Comparison of ENCODE assay signal across 9 mouse cellular contexts in genomic region chr16:30062242-30063030, GRCm38 (mm10). TPM values are rescaled to one million over a fixed set of nuclear protein-coding genes. Genes with fewer than 3 reads are reported as not detected.
DNase-seq lines count a peak whose midpoint lies in the region; ATAC-seq and TF ChIP-seq lines count a peak whose summit lies in the region.
"Had no signal": no experiment of that assay in that cellular context is flagged by ENCODE, and none has a peak within 500 bp of the region (broad histone marks: within the 10 kb centered on the region; RNA-seq: fewer than 3 reads in every experiment).

No protein-coding gene starts in this region.

- WGBS in hindbrain, embryonic 16.5 days = 21% methylated on average over 12 of the region's 12 CpGs

- peaks cover 33% of the 10 kb centered on the region for H3K27me3 ChIP-seq in hindbrain, embryonic 16.5 days (replicated peaks; ENCODE audit: control insufficient read depth, insufficient read depth, low read length)
- H3K27me3 ChIP-seq in myocyte (ENCODE audit: control insufficient read depth, insufficient read depth, insufficient read length) = no peaks in the 10 kb centered on the region

- intact Hi-C loops in left cerebral cortex, adult 2 months (cut with DNase I) = loop anchor here (1.0 to 10.0 kb wide), 3 partner anchors 38 to 408 kb away; no protein-coding TSS in a partner anchor
- intact Hi-C loops in left cerebral cortex, postnatal 10 days (cut with DNase I) = loop anchor here (2.0 to 10.0 kb wide), 3 partner anchors 54 to 228 kb away; no protein-coding TSS in a partner anchor

- no peak overlapping the region; the same call in 1 of the 2 replicates for H3K9ac ChIP-seq in hindbrain, embryonic 16.5 days (ENCODE audit: low read depth, low read length)

- no peak for TF ChIP-seq POLR2A in myocyte (IDR thresholded peaks at IDR 0.05; ENCODE audit: insufficient read length, low read depth)

- peak overlapping the region; percentile 79; the same call in 1 of the 2 replicates for H3K4me3 ChIP-seq in left cerebral cortex, adult 2 months
- H3K4me3 ChIP-seq in hindbrain, embryonic 16.5 days (ENCODE audit: low read length) = peak overlapping the region; percentile 71
- peak overlapping the region; percentile 99 for H3K4me3 ChIP-seq in myocyte

- peak overlapping the region; percentile 96 for H3K27ac ChIP-seq in left cerebral cortex, adult 2 months
- H3K27ac ChIP-seq in hindbrain, embryonic 16.5 days (ENCODE audit: low read depth, low read length) = no peak overlapping the region
- H3K27ac ChIP-seq: macrophage had no signal

- H3K4me2 ChIP-seq in hindbrain, embryonic 16.5 days (ENCODE audit: low read length) = peak overlapping the region; percentile 98
- peak overlapping the region; percentile 80 for H3K4me2 ChIP-seq in myocyte (ENCODE audit: low read depth)

- no peak for ATAC-seq in hindbrain, embryonic 16.5 days

- no peak overlapping the region for H3ac ChIP-seq in myocyte (ENCODE audit: control insufficient read depth, insufficient read length)

- peak in 1 of 2 experiments; percentile 23 for DNase-seq in left cerebral cortex, adult 2 months (ENCODE audit: extremely low spot score in 1 of 2, low spot score in 2 of 2)
- no peak for DNase-seq in left cerebral cortex, postnatal 10 days (ENCODE audit: extremely low spot score in 1 of 2, low spot score in 2 of 2)
- DNase-seq in embryo, embryonic 9.5 days (ENCODE audit: extremely low spot score) = peak; percentile 38
- DNase-seq in adrenal gland, postnatal 14 days = no peak
- DNase-seq in cerebellum, adult 9-10 months = no peak
- DNase-seq in adrenal gland, adult 8-10 months = no peak

- no peaks in the 10 kb centered on the region for H3K9me3 ChIP-seq in hindbrain, embryonic 16.5 days (ENCODE audit: control insufficient read depth, low read length)

- H3K36me3 ChIP-seq in hindbrain, embryonic 16.5 days (ENCODE audit: control insufficient read depth, insufficient read depth, low read length) = no peaks in the 10 kb centered on the region
- H3K36me3 ChIP-seq in myocyte (ENCODE audit: control insufficient read depth, insufficient read depth) = no peaks in the 10 kb centered on the region

- no peak for TF ChIP-seq CTCF in left cerebral cortex, adult 2 months (IDR thresholded peaks at IDR 0.05)

- peaks cover 34% of the 10 kb centered on the region for H3K4me1 ChIP-seq in hindbrain, embryonic 16.5 days (ENCODE audit: control insufficient read depth, insufficient read depth, low read depth, low read length)

- H3K79me2 ChIP-seq in myocyte (ENCODE audit: control insufficient read depth, insufficient read depth) = peaks cover 14% of the 10 kb centered on the region

TF ChIP-seq in myocyte, 11 proteins besides CTCF, POLR2A, EP300 and RAD21:
- no peak for TF ChIP-seq CEBPB (IDR thresholded peaks at IDR 0.05; ENCODE audit: insufficient read depth, poor library complexity, severe bottlenecking)
- TF ChIP-seq TCF3 (IDR thresholded peaks at IDR 0.05; ENCODE audit: insufficient read length, low read depth) = no peak
- no peak for TF ChIP-seq MAX (IDR thresholded peaks at IDR 0.05; ENCODE audit: low read depth)
- TF ChIP-seq SRF (IDR thresholded peaks at IDR 0.05; ENCODE audit: control insufficient read depth, insufficient read length, low read depth) = no peak
- no peak for TF ChIP-seq REST (IDR thresholded peaks at IDR 0.05; ENCODE audit: insufficient read depth, insufficient read length)
- TF ChIP-seq USF1 (IDR thresholded peaks at IDR 0.05; ENCODE audit: low read depth) = no peak
- no peak for TF ChIP-seq MYOG (IDR thresholded peaks at IDR 0.05; ENCODE audit: control insufficient read depth in 1 of 3, insufficient read depth in 1 of 3, insufficient read length in 2 of 3, low read depth in 2 of 3)
- TF ChIP-seq MYOD1 (IDR thresholded peaks at IDR 0.05; ENCODE audit: control insufficient read depth in 1 of 3, insufficient read length in 2 of 3, low read depth in 2 of 3) = no peak
- no peak for TF ChIP-seq TCF12 (IDR thresholded peaks at IDR 0.05; ENCODE audit: insufficient read depth, poor library complexity, severe bottlenecking)
- TF ChIP-seq E2F4 (IDR thresholded peaks at IDR 0.05; ENCODE audit: insufficient read depth) = no peak
- no peak for TF ChIP-seq POLR2AphosphoS2 (IDR thresholded peaks at IDR 0.05; ENCODE audit: insufficient read length, low read depth)

RNA-seq across cellular contexts. Expression of gene Hes1, which starts 1.7 kb away (rescaled TPM):
- total RNA-seq in left cerebral cortex, adult 2 months (2021) = 10 to 100 TPM; 20.2 to 21.8 TPM
- total RNA-seq in left cerebral cortex, postnatal 10 days (2021) = 10 to 100 TPM; 16.5 to 18.3 TPM
- polyA plus RNA-seq in hindbrain, embryonic 16.5 days (2015; fragmentation: Nextera tagmentation; extraction: Ambion mirVana) = 8.4 and 8.5 TPM in 2 replicates
- polyA plus RNA-seq in myocyte (2012; fragmentation: generic; extraction: Trizol) = 35.8 TPM
- 21.0 and 26.6 TPM in 2 replicates for total RNA-seq in adrenal gland, postnatal 14 days (2021)
- total RNA-seq in adrenal gland, adult 8-10 months (2022) = 10 to 100 TPM; 25.2 to 38.7 (median 32.2) TPM
- polyA plus RNA-seq: macrophage had no signal
